Mouse (Mus musculus) limb, embryonic 12.5 days (tissue): ENCODE results near the gene Dupd1. TPM values are rescaled to one million over a fixed set of nuclear protein-coding genes. Genes with fewer than 3 reads are reported as not detected.
"Not testable (repeated sequence)": the region's sequence is repeated elsewhere in the genome, so short reads cannot be mapped to it uniquely, and the experiment has no call there.

Source experiments
- ATAC-seq: fragments of 200-750 bp; cut with Nextera tagmentation; 2 replicates; pipeline ENCODE4 v1.8.0; 2017; ENCODE audit warnings: low read depth, moderate TSS enrichment; ENCODE audit not compliant: insufficient number of reproducible peaks, insufficient read depth, low FRiP score, low TSS enrichment
- H3K27ac ChIP-seq: fragments of 300-500 bp; sonication (generic); 2 replicates; pipeline ENCODE4 v1.5.1; 2016; ENCODE audit warnings: mild to moderate bottlenecking, moderate library complexity
- H3K27me3 ChIP-seq: fragments of 300-500 bp; sonication (generic); 2 replicates; pipeline ENCODE4 v1.6.1; 2016; ENCODE audit warnings: mild to moderate bottlenecking, moderate library complexity
- H3K36me3 ChIP-seq: fragments of 300-500 bp; sonication (generic); 2 replicates; pipeline ENCODE4 v1.6.1; 2016; ENCODE audit warnings: mild to moderate bottlenecking, moderate library complexity
- H3K4me1 ChIP-seq: fragments of 300-500 bp; sonication (generic); replicated peaks from 2 replicates; pipeline ENCODE4 v1.6.1; 2016
- H3K4me2 ChIP-seq: fragments of 300-500 bp; sonication (generic); 2 replicates; pipeline ENCODE4 v1.6.1; 2016; ENCODE audit warnings: mild to moderate bottlenecking, moderate library complexity
- H3K4me3 ChIP-seq: fragments of 300-500 bp; sonication (generic); replicated peaks from 2 replicates; pipeline ENCODE4 v1.5.1; 2016; ENCODE audit warnings: mild to moderate bottlenecking
- H3K9ac ChIP-seq: fragments of 300-500 bp; sonication (generic); replicated peaks from 2 replicates; pipeline ENCODE4 v1.6.1; 2016; ENCODE audit warnings: mild to moderate bottlenecking, moderate library complexity
- H3K9me3 ChIP-seq: fragments of 300-500 bp; sonication (generic); 2 replicates; pipeline ENCODE4 v1.6.1; 2016; ENCODE audit warnings: mild to moderate bottlenecking, moderate library complexity
- WGBS: fragments of 180-500 bp; shearing (Covaris S2); methylation state at CpG from one replicate; pipeline ENCODE4 v1.1.7; 2016; 5-methylcytosine and 5-hydroxymethylcytosine counted together
- polyA plus RNA-seq: library from polyadenylated mRNA; unstranded; fragments of >200 nt; fragmentation: Nextera tagmentation; extraction: Ambion mirVana; gene quantifications from 2 replicates; pipeline ENCODE4 v1.2.1, GENCODE M21; 2016

Gene Dupd1
- polyA plus RNA-seq, 1 experiment from 2014 or later = 0.49 TPM

GRCm38 (mm10) chr14:21673100-21673499 is 41.3 kb downstream of the Dupd1 start:
- ATAC-seq = no peak
- H3K9ac ChIP-seq = no peak overlapping the region
- no peak overlapping the region for H3K4me2 ChIP-seq
- H3K27ac ChIP-seq = peak overlapping the region; percentile 87
- no peak overlapping the region for H3K4me3 ChIP-seq
- peaks cover 32% of the 10 kb centered on the region for H3K36me3 ChIP-seq
- peaks cover 58% of the 10 kb centered on the region for H3K4me1 ChIP-seq
- no peaks in the 10 kb centered on the region for H3K27me3 ChIP-seq
- 38% methylated on average over 4 of the region's 4 CpGs for WGBS
- H3K9me3 ChIP-seq = no peaks in the 10 kb centered on the region

GRCm38 (mm10) chr14:21670422-21671006 is 43.9 kb downstream of the Dupd1 start:
- H3K4me1 ChIP-seq = peaks cover 39% of the 10 kb centered on the region
- H3K9ac ChIP-seq, H3K27ac ChIP-seq, H3K27me3 ChIP-seq, H3K9me3 ChIP-seq, H3K4me3 ChIP-seq, H3K4me2 ChIP-seq, ATAC-seq: not testable (repeated sequence)
- H3K36me3 ChIP-seq = peaks cover 57% of the 10 kb centered on the region
- WGBS = 92% methylated on average over 15 of the region's 15 CpGs

DNA sequence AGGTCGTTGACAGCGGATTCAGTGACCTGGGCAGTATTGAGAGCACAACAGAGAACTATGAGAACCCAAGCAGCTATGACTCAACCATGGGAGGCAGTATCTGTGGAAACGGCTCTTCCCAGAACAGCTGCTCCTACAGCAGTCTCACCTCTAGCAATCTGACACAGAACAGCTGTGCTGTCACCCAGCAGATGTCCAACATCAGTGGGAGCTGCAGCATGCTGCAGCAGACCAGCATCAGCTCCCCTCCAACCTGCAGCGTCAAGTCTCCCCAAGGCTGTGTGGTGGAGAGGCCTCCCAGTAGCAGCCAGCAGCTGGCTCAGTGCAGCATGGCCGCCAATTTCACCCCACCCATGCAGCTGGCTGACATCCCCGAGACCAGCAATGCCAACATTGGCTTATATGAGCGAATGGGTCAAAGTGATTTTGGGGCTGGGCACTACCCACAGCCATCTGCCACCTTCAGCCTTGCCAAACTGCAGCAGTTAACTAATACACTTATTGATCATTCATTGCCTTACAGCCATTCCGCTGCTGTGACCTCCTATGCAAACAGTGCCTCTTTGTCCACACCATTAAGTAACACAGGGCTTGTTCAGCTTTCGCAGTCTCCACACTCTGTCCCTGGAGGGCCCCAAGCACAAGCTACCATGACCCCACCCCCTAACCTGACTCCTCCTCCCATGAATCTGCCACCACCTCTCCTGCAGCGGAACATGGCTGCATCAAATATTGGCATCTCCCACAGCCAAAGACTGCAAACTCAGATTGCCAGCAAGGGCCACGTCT is 44.5 kb downstream of the Dupd1 start:
- H3K36me3 ChIP-seq = peaks cover 64% of the 10 kb centered on the region

GRCm38 (mm10) chr14:21669218-21669617 is 45.2 kb downstream of the Dupd1 start:
- no peak for ATAC-seq
- WGBS = 93% methylated on average over 11 of the region's 11 CpGs
- H3K27ac ChIP-seq = 0 out of 2 replicates have a peak overlapping the region, but pooled peaks have one; percentile 12
- no peak overlapping the region for H3K4me2 ChIP-seq
- peaks cover 26% of the 10 kb centered on the region for H3K4me1 ChIP-seq
- no peak overlapping the region for H3K4me3 ChIP-seq
- no peak overlapping the region for H3K9ac ChIP-seq
- H3K36me3 ChIP-seq = peaks cover 70% of the 10 kb centered on the region
- no peaks in the 10 kb centered on the region for H3K27me3 ChIP-seq
- no peaks in the 10 kb centered on the region for H3K9me3 ChIP-seq

More for the DNA sequence above, 44.5 kb downstream of the Dupd1 start:
- Histone ChIP-seq H3K27ac (peak overlapping the region; percentile 18; the same call in 1 of the 2 replicates), H3K9ac (no peak overlapping the region), H3K4me3 (no peak overlapping the region), H3K4me1 (peaks cover 32% of the 10 kb centered on the region), H3K9me3 (no peaks in the 10 kb centered on the region), H3K27me3 (no peaks in the 10 kb centered on the region), H3K4me2 (no peak overlapping the region)
- ATAC-seq = peak; percentile 17
- 78% methylated on average over 11 of the region's 11 CpGs for WGBS

GRCm38 (mm10) chr14:21662465-21663142 is 51.8 kb downstream of the Dupd1 start:
- Histone ChIP-seq H3K9ac (no peak overlapping the region), H3K27me3 (no peaks in the 10 kb centered on the region), H3K4me2 (no peak overlapping the region), H3K27ac (no peak overlapping the region), H3K9me3 (no peaks in the 10 kb centered on the region), H3K4me1 (peaks cover 22% of the 10 kb centered on the region), H3K4me3 (no peak overlapping the region), H3K36me3 (peaks cover 84% of the 10 kb centered on the region)
- WGBS = 77% methylated on average over 8 of the region's 8 CpGs
- ATAC-seq = no peak

DNA sequence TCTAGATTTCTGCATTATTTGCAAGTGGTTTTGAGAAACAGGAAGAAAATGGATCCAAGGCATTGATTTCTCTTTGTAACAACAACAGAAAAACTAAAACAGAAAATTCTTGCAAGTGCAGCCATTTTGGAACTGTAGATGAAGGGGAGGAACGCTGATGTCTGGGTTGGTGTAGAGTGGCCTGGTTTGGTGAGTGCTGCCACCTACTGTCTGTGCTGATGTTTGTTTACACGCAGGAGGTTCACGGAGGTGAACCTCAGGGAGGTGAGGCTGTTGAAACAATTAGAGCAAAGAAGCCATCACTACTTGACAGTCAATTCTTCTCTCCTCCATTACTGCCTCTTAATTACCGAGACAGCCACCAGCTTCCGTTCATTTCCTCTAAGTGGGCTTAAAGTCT is 54.7 kb downstream of the Dupd1 start:
- peak; percentile 80 for ATAC-seq
- Histone ChIP-seq H3K4me3 (no peak overlapping the region), H3K27ac (no peak overlapping the region), H3K4me2 (no peak overlapping the region), H3K9ac (no peak overlapping the region), H3K9me3 (no peaks in the 10 kb centered on the region), H3K4me1 (peaks cover 30% of the 10 kb centered on the region), H3K27me3 (no peaks in the 10 kb centered on the region), H3K36me3 (peaks cover 68% of the 10 kb centered on the region)
- 15% methylated on average over 5 of the region's 5 CpGs for WGBS

- Histone ChIP-seq H3K36me3 (peaks cover 67% of the 10 kb centered on the region), H3K9ac (no peak overlapping the region), H3K4me3 (no peak overlapping the region), H3K4me1 (peaks cover 30% of the 10 kb centered on the region), H3K9me3 (no peaks in the 10 kb centered on the region), H3K27me3 (no peaks in the 10 kb centered on the region), H3K4me2 (no peak overlapping the region), H3K27ac (0 out of 2 replicates have a peak overlapping the region, but pooled peaks have one; percentile 50)
- no peak for ATAC-seq
- 76% methylated on average over 13 of the region's 13 CpGs for WGBS
Measured at GRCm38 (mm10) chr14:21659155-21659554, 55.2 kb downstream of the Dupd1 start.

GRCm38 (mm10) chr14:21653813-21654212 is 60.6 kb downstream of the Dupd1 start:
- 81% methylated on average over 2 of the region's 2 CpGs for WGBS

GRCm38 (mm10) chr14:21640806-21641435 is 73.5 kb downstream of the Dupd1 start:
- H3K36me3 ChIP-seq = peaks cover 82% of the 10 kb centered on the region
- ATAC-seq = no peak
- no peak overlapping the region for H3K4me2 ChIP-seq
- H3K4me3 ChIP-seq = no peak overlapping the region
- no peaks in the 10 kb centered on the region for H3K27me3 ChIP-seq
- no peak overlapping the region for H3K27ac ChIP-seq
- H3K9me3 ChIP-seq = no peaks in the 10 kb centered on the region
- no peak overlapping the region for H3K9ac ChIP-seq
- no peaks in the 10 kb centered on the region for H3K4me1 ChIP-seq
- WGBS = 81% methylated on average over 4 of the region's 4 CpGs

More at GRCm38 (mm10) chr14:21653813-21654212, 60.6 kb downstream of the Dupd1 start:
- H3K4me3 ChIP-seq = no peak overlapping the region
- no peaks in the 10 kb centered on the region for H3K9me3 ChIP-seq
- H3K9ac ChIP-seq = no peak overlapping the region
- no peak for ATAC-seq
- H3K4me2 ChIP-seq = no peak overlapping the region
- no peaks in the 10 kb centered on the region for H3K27me3 ChIP-seq
- H3K36me3 ChIP-seq = peaks cover 59% of the 10 kb centered on the region
- peaks cover 32% of the 10 kb centered on the region for H3K4me1 ChIP-seq
- H3K27ac ChIP-seq = no peak overlapping the region

- Histone ChIP-seq H3K9ac (no peak overlapping the region), H3K27ac (no peak overlapping the region), H3K4me3 (no peak overlapping the region), H3K27me3 (no peaks in the 10 kb centered on the region), H3K9me3 (no peaks in the 10 kb centered on the region), H3K4me1 (peaks cover 7% of the 10 kb centered on the region; the same call in 1 of the 2 replicates), H3K36me3 (peaks cover 84% of the 10 kb centered on the region), H3K4me2 (no peak overlapping the region)
- WGBS = 80% methylated on average over 6 of the region's 6 CpGs
- ATAC-seq = no peak
Measured at GRCm38 (mm10) chr14:21636548-21636947, 77.8 kb downstream of the Dupd1 start.
